Mouse (Mus musculus) hindbrain, embryonic 11.5 days (tissue): ENCODE measurements around the gene Ube2e2. TPM values are rescaled to one million over a fixed set of nuclear protein-coding genes. Genes with fewer than 3 reads are reported as not detected.
"Not testable (repeated sequence)": the region's sequence is repeated elsewhere in the genome, so short reads cannot be mapped to it uniquely, and the experiment has no call there.

ENCODE experiments used
- ATAC-seq: fragments of 200-750 bp; cut with Nextera tagmentation; 2 replicates; pipeline ENCODE4 v1.8.0; 2017; ENCODE audit warnings: mild to moderate bottlenecking, moderate TSS enrichment, moderate library complexity; ENCODE audit not compliant: low FRiP score
- DNase-seq: peaks from one replicate; pipeline ENCODE4 v3.0.0-alpha.2; 2015; ENCODE audit warnings: low spot score
- H3K27ac ChIP-seq: fragments of 300-500 bp; sonication (generic); 2 replicates; pipeline ENCODE4 v1.5.1; 2014; ENCODE audit warnings: mild to moderate bottlenecking, low read depth, low read length
- H3K27me3 ChIP-seq: fragments of 300-500 bp; sonication (generic); 2 replicates; pipeline ENCODE4 v1.6.1; 2014; ENCODE audit warnings: mild to moderate bottlenecking, low read length, moderate library complexity, mixed read lengths; ENCODE audit not compliant: control insufficient read depth, insufficient read depth
- H3K36me3 ChIP-seq: fragments of 300-500 bp; sonication (generic); 2 replicates; pipeline ENCODE4 v1.6.1; 2014; ENCODE audit warnings: mild to moderate bottlenecking, low read length, moderate library complexity, mixed read lengths; ENCODE audit not compliant: control insufficient read depth, insufficient read depth
- H3K4me1 ChIP-seq: fragments of 300-500 bp; sonication (generic); replicated peaks from 2 replicates; pipeline ENCODE4 v1.6.1; 2014; ENCODE audit warnings: low read length, mixed read lengths; ENCODE audit not compliant: control insufficient read depth, insufficient read depth
- H3K4me2 ChIP-seq: fragments of 300-500 bp; sonication (generic); replicated peaks from 2 replicates; pipeline ENCODE4 v1.6.1; 2014; ENCODE audit warnings: mild to moderate bottlenecking, low read depth, low read length
- H3K4me3 ChIP-seq: fragments of 300-500 bp; sonication (generic); 2 replicates; pipeline ENCODE4 v1.5.1; 2014; ENCODE audit warnings: low read depth, low read length
- H3K9ac ChIP-seq: fragments of 300-500 bp; sonication (generic); 2 replicates; pipeline ENCODE4 v1.6.1; 2014; ENCODE audit warnings: low read depth, low read length
- H3K9me3 ChIP-seq: fragments of 300-500 bp; sonication (generic); 2 replicates; pipeline ENCODE4 v1.6.1; 2016; ENCODE audit warnings: low read length; ENCODE audit not compliant: control insufficient read depth
- WGBS: fragments of 180-500 bp; shearing (Covaris S2); extraction: QIAGEN DNeasy Blood & Tissue Kit; methylation state at CpG from one replicate; pipeline ENCODE4 v1.1.7; 2014; 5-methylcytosine and 5-hydroxymethylcytosine counted together
- polyA plus RNA-seq: library from polyadenylated mRNA; unstranded; fragments of >200 nt; fragmentation: Nextera tagmentation; extraction: Ambion mirVana; gene quantifications from 2 replicates; pipeline ENCODE4 v1.2.1, GENCODE M21; 2014

Gene Ube2e2
- polyA plus RNA-seq, 1 experiment from 2014 or later, result 52.5 TPM

GRCm38 (mm10) chr14:18569615-18570014 lies 324.5 kb downstream of the Ube2e2 start:
- no peak overlapping the region for H3K27ac ChIP-seq
- H3K36me3 ChIP-seq, result no peaks in the 10 kb centered on the region
- no peak overlapping the region for H3K9ac ChIP-seq
- no peak overlapping the region for H3K4me2 ChIP-seq
- DNase-seq (no peak), ATAC-seq (no peak)
- H3K27me3 ChIP-seq, result peaks cover 10% of the 10 kb centered on the region
- no peak overlapping the region for H3K4me3 ChIP-seq
- H3K9me3 ChIP-seq, result no peaks in the 10 kb centered on the region
- H3K4me1 ChIP-seq, result no peaks in the 10 kb centered on the region

DNA sequence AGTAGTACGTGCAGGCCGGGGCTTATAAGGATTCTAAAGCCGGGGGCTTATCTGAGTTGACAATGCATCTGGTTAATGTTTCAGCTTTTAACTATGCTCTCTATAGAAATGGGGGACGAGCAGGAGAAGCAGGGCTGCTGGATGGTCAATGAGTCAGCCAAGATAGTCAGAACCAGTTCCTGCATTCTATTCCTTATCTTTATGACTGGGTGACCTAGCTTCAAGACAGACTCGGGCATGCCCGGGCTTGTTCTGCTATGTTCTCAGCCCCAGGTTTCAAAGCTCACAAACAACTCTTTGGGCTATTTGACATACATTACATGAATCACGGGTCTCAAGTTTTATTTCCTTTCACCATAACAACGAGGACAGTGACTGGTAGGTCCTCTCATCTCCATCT lies 329.1 kb downstream of the Ube2e2 start:
- not testable (repeated sequence) for H3K4me2 ChIP-seq, H3K9ac ChIP-seq, H3K36me3 ChIP-seq, DNase-seq, H3K27ac ChIP-seq, H3K4me1 ChIP-seq, ATAC-seq, H3K4me3 ChIP-seq, H3K9me3 ChIP-seq, H3K27me3 ChIP-seq
- WGBS, result 86% methylated on average over 8 of the region's 8 CpGs

GRCm38 (mm10) chr14:18555287-18555686 lies 338.8 kb downstream of the Ube2e2 start:
- Histone ChIP-seq H3K4me1 (no peaks in the 10 kb centered on the region), H3K9ac (no peak overlapping the region), H3K36me3 (no peaks in the 10 kb centered on the region), H3K4me3 (no peak overlapping the region), H3K27ac (no peak overlapping the region), H3K4me2 (no peak overlapping the region), H3K27me3 (no peaks in the 10 kb centered on the region), H3K9me3 (no peaks in the 10 kb centered on the region)
- WGBS, result 56% methylated on average over 1 of the region's 1 CpGs
- ATAC-seq, result no peak
- DNase-seq, result no peak

DNA sequence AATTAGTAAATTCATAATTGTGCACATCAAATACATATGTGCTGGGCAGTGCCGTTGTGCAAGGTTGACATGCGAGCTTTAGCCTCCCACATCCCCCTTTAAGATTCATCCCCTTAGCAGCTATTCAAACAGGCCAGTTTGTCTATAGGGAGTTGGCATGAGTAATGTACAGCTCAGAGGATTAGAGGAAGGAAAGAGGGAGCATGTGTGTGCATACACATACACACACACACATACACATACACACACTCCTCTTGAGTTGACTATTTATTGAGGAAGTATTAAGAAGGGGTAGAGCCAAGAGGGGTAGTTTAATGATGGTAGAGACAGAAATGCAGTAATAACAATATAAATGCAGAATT lies 339.5 kb downstream of the Ube2e2 start:
- H3K4me2 ChIP-seq, result no peak overlapping the region
- no peaks in the 10 kb centered on the region for H3K27me3 ChIP-seq
- WGBS, result 88% methylated on average over 2 of the region's 2 CpGs
- no peak overlapping the region for H3K27ac ChIP-seq
- no peaks in the 10 kb centered on the region for H3K36me3 ChIP-seq
- ATAC-seq (no peak), DNase-seq (no peak)
- no peaks in the 10 kb centered on the region for H3K4me1 ChIP-seq
- no peak overlapping the region for H3K4me3 ChIP-seq
- H3K9ac ChIP-seq, result no peak overlapping the region
- no peaks in the 10 kb centered on the region for H3K9me3 ChIP-seq

- Histone ChIP-seq H3K9ac (no peak overlapping the region), H3K4me3 (no peak overlapping the region), H3K36me3 (no peaks in the 10 kb centered on the region), H3K27me3 (no peaks in the 10 kb centered on the region), H3K27ac (no peak overlapping the region), H3K4me1 (no peaks in the 10 kb centered on the region), H3K9me3 (no peaks in the 10 kb centered on the region), H3K4me2 (no peak overlapping the region)
- no peak for ATAC-seq
- DNase-seq, result no peak
- 77% methylated on average over 3 of the region's 3 CpGs for WGBS
Observed at GRCm38 (mm10) chr14:18553987-18554626, 340.0 kb downstream of the Ube2e2 start.

- WGBS, result 86% methylated on average over 5 of the region's 5 CpGs
- Histone ChIP-seq H3K9ac (no peak overlapping the region), H3K36me3 (no peaks in the 10 kb centered on the region), H3K9me3 (no peaks in the 10 kb centered on the region), H3K27ac (no peak overlapping the region), H3K4me1 (no peaks in the 10 kb centered on the region), H3K4me3 (no peak overlapping the region), H3K4me2 (no peak overlapping the region), H3K27me3 (no peaks in the 10 kb centered on the region)
- no peak for DNase-seq
- ATAC-seq, result no peak
Observed at GRCm38 (mm10) chr14:18547541-18547940, 346.5 kb downstream of the Ube2e2 start.

- ATAC-seq, H3K27me3 ChIP-seq, DNase-seq, H3K9me3 ChIP-seq, H3K4me1 ChIP-seq, H3K9ac ChIP-seq, H3K27ac ChIP-seq, H3K4me3 ChIP-seq, H3K4me2 ChIP-seq, H3K36me3 ChIP-seq: not testable (repeated sequence)
- WGBS, result 78% methylated on average over 4 of the region's 4 CpGs
Observed at GRCm38 (mm10) chr14:18539092-18539491, 355.0 kb downstream of the Ube2e2 start.

GRCm38 (mm10) chr14:18530899-18531298 lies 363.2 kb downstream of the Ube2e2 start:
- H3K9ac ChIP-seq, result no peak overlapping the region
- no peaks in the 10 kb centered on the region for H3K36me3 ChIP-seq
- H3K27me3 ChIP-seq, result no peaks in the 10 kb centered on the region
- H3K4me1 ChIP-seq, result no peaks in the 10 kb centered on the region
- no peak overlapping the region for H3K27ac ChIP-seq
- no peaks in the 10 kb centered on the region for H3K9me3 ChIP-seq
- 75% methylated on average over 2 of the region's 2 CpGs for WGBS
- no peak for ATAC-seq
- no peak overlapping the region for H3K4me3 ChIP-seq
- DNase-seq, result no peak
- H3K4me2 ChIP-seq, result no peak overlapping the region

DNA sequence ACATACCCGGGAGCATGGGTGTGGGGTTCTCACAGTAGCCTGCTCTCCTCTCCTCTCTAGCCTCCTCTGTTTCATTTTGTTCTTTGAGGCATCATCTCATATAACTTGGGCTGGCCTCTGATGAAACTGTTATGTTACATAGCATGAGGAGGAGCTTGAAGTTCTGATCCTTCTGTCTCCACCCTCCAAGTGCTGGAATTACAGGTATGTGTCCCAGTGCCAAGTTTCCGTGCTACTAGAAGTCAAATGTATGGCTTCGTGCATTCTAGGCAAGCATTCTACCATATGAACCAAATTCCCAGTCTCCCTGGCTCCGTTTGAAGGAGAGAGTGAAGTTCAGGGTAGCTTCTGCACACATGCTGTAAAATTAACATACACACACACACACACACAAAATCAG lies 363.6 kb downstream of the Ube2e2 start:
- H3K27ac ChIP-seq, result no peak overlapping the region
- no peaks in the 10 kb centered on the region for H3K9me3 ChIP-seq
- 85% methylated on average over 4 of the region's 4 CpGs for WGBS

More for the DNA sequence above, 363.6 kb downstream of the Ube2e2 start:
- no peak overlapping the region for H3K4me2 ChIP-seq
- ATAC-seq (no peak), DNase-seq (no peak)
- H3K27me3 ChIP-seq, result no peaks in the 10 kb centered on the region
- H3K4me1 ChIP-seq, result no peaks in the 10 kb centered on the region
- no peaks in the 10 kb centered on the region for H3K36me3 ChIP-seq
- H3K9ac ChIP-seq, result no peak overlapping the region
- no peak overlapping the region for H3K4me3 ChIP-seq
